Mouse (Mus musculus) liver, adult 2 months (tissue): ENCODE results near the gene Rundc1.

Source experiments
- CTCF ChIP-seq: fragments of 200-500 bp; IDR thresholded peaks from 2 replicates; pipeline ENCODE4 v1.5.1; 2011; ENCODE audit warnings: low read depth, low read length, control low read depth
- POLR2A ChIP-seq: fragments of 200-500 bp; IDR thresholded peaks from 2 replicates; pipeline ENCODE4 v1.6.1; 2011; ENCODE audit warnings: low read length, control low read depth; ENCODE audit not compliant: insufficient read depth; ENCODE audit errors: extremely low read depth

DNA sequence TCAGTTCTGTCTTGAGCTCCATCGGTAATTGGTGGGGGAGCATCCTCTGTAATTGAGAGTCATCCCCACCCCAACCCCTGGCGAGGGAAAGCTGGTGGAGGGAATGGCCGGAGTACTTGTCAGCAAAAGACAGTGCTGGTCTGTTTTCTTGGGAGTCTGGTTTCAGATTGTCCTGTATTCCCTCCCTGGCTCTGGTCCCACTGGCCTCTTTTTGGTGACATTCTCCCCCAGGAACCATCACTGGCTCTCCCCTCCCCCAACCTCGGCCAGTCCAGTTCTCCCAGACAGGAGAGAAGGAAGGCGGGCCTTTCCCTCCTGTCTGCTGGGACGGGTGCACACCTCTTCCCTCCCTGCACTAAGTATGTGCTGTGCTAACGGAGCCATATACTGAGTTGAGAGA is 47.5 kb downstream of the Rundc1 start:
- no peak for TF ChIP-seq POLR2A
- no peak for TF ChIP-seq CTCF
